Comparison of ENCODE assay signal across 11 mouse cellular contexts in genomic region chr11:101459716-101460115, GRCm38 (mm10). TPM values are rescaled to one million over a fixed set of nuclear protein-coding genes. Genes with fewer than 3 reads are reported as not detected.
A peak's percentile ranks its signal among the peaks of the same experiment; 100 is the strongest.
DNase-seq lines count a peak whose midpoint lies in the region; ATAC-seq lines count a peak whose summit lies in the region.
"Had no signal": no experiment of that assay in that cellular context is flagged by ENCODE, and none has a peak within 500 bp of the region (broad histone marks: within the 10 kb centered on the region; RNA-seq: fewer than 3 reads in every experiment).

No protein-coding gene starts in this region.

- H3K9ac ChIP-seq in heart, embryonic 11.5 days (ENCODE audit: low read depth, low read length), result no peak overlapping the region
- H3K9ac ChIP-seq in midbrain, embryonic 13.5 days (replicated peaks), result 0 out of 2 replicates have a peak overlapping the region, but pooled peaks have one; percentile 41
- no peak overlapping the region for H3K9ac ChIP-seq in midbrain, embryonic 15.5 days
- H3K9ac ChIP-seq in liver, embryonic 12.5 days, result no peak overlapping the region
- H3K9ac ChIP-seq: hindbrain, embryonic 13.5 days had no signal

- 0 out of 2 replicates have a peak, but pooled peaks cover 6% of the 10 kb centered on the region for H3K36me3 ChIP-seq in heart, embryonic 11.5 days (ENCODE audit: control insufficient read depth, insufficient read depth, low read length)
- peaks cover 58% of the 10 kb centered on the region for H3K36me3 ChIP-seq in midbrain, embryonic 13.5 days
- H3K36me3 ChIP-seq in midbrain, embryonic 15.5 days (replicated peaks), result peaks cover 42% of the 10 kb centered on the region
- H3K36me3 ChIP-seq in liver, embryonic 12.5 days, result peaks cover 62% of the 10 kb centered on the region

- H3K4me3 ChIP-seq in heart, embryonic 11.5 days (ENCODE audit: low read depth, low read length), result no peak overlapping the region
- H3K4me3 ChIP-seq in midbrain, embryonic 13.5 days (replicated peaks), result no peak overlapping the region
- no peak overlapping the region for H3K4me3 ChIP-seq in midbrain, embryonic 15.5 days
- H3K4me3 ChIP-seq in liver, embryonic 12.5 days, result no peak overlapping the region
- H3K4me3 ChIP-seq: forebrain, embryonic 13.5 days; hindbrain, embryonic 13.5 days had no signal

- no peak overlapping the region for H3K4me2 ChIP-seq in heart, embryonic 11.5 days
- no peak overlapping the region for H3K4me2 ChIP-seq in midbrain, embryonic 13.5 days (replicated peaks)
- no peak overlapping the region for H3K4me2 ChIP-seq in midbrain, embryonic 15.5 days
- no peak overlapping the region for H3K4me2 ChIP-seq in liver, embryonic 12.5 days
- H3K4me2 ChIP-seq: forebrain, embryonic 13.5 days; hindbrain, embryonic 13.5 days had no signal

- H3K9me3 ChIP-seq in heart, embryonic 11.5 days (replicated peaks; ENCODE audit: control insufficient read depth, low read length), result no peaks in the 10 kb centered on the region
- H3K9me3 ChIP-seq in midbrain, embryonic 13.5 days, result no peaks in the 10 kb centered on the region
- H3K9me3 ChIP-seq in midbrain, embryonic 15.5 days, result no peaks in the 10 kb centered on the region
- no peaks in the 10 kb centered on the region for H3K9me3 ChIP-seq in liver, embryonic 12.5 days (replicated peaks)
- H3K9me3 ChIP-seq: forebrain, embryonic 13.5 days; hindbrain, embryonic 13.5 days had no signal

- H3K27me3 ChIP-seq in heart, embryonic 11.5 days (ENCODE audit: control insufficient read depth, insufficient read depth, low read length), result no peaks in the 10 kb centered on the region
- H3K27me3 ChIP-seq in midbrain, embryonic 13.5 days, result no peaks in the 10 kb centered on the region
- H3K27me3 ChIP-seq in midbrain, embryonic 15.5 days (replicated peaks), result no peaks in the 10 kb centered on the region
- peaks cover 11% of the 10 kb centered on the region for H3K27me3 ChIP-seq in liver, embryonic 12.5 days (replicated peaks)
- H3K27me3 ChIP-seq: forebrain, embryonic 13.5 days; hindbrain, embryonic 13.5 days had no signal

- intact Hi-C loops in heart, postnatal 36 days (cut with DNase I), result no loop called here

- WGBS in heart, embryonic 11.5 days (ENCODE audit: insufficient replicate concordance), result 36% methylated on average over 4 of the region's 6 CpGs
- 43% methylated on average over 6 of the region's 6 CpGs for WGBS in midbrain, embryonic 13.5 days
- WGBS in midbrain, embryonic 15.5 days, result 48% methylated on average over 6 of the region's 6 CpGs
- 73% methylated on average over 6 of the region's 6 CpGs for WGBS in liver, embryonic 12.5 days (ENCODE audit: insufficient replicate concordance)

- no peak for DNase-seq in heart, postnatal 36 days
- DNase-seq in retina, postnatal 1 day, result no peak
- no peak for DNase-seq in spleen, adult 12 weeks (ENCODE audit: low spot score)
- DNase-seq: cerebellum, adult 11 months; gastrocnemius, postnatal 25 days had no signal

- peaks cover 29% of the 10 kb centered on the region for H3K4me1 ChIP-seq in heart, embryonic 11.5 days (ENCODE audit: control insufficient read depth, insufficient read depth, low read length)
- peaks cover 34% of the 10 kb centered on the region for H3K4me1 ChIP-seq in midbrain, embryonic 13.5 days (replicated peaks)
- H3K4me1 ChIP-seq in midbrain, embryonic 15.5 days, result peaks cover 33% of the 10 kb centered on the region
- peaks cover 44% of the 10 kb centered on the region for H3K4me1 ChIP-seq in liver, embryonic 12.5 days

- H3K27ac ChIP-seq in heart, embryonic 11.5 days (ENCODE audit: low read depth, low read length), result no peak overlapping the region
- no peak overlapping the region for H3K27ac ChIP-seq in midbrain, embryonic 13.5 days
- no peak overlapping the region for H3K27ac ChIP-seq in midbrain, embryonic 15.5 days
- no peak overlapping the region for H3K27ac ChIP-seq in liver, embryonic 12.5 days
- H3K27ac ChIP-seq: forebrain, embryonic 13.5 days; hindbrain, embryonic 13.5 days had no signal

- ATAC-seq in heart, embryonic 11.5 days (replicated peaks; ENCODE audit: insufficient number of reproducible peaks, low FRiP score, low TSS enrichment), result 0 out of 2 replicates have a peak, but pooled peaks have one; percentile 22
- no peak for ATAC-seq in midbrain, embryonic 13.5 days
- no peak for ATAC-seq in midbrain, embryonic 15.5 days (replicated peaks)
- 0 out of 2 replicates have a peak, but pooled peaks have one; percentile 17 for ATAC-seq in liver, embryonic 12.5 days
- ATAC-seq: forebrain, embryonic 13.5 days had no signal

RNA-seq across cellular contexts. Expression of gene Rnd2, which starts 5.1 kb away (rescaled TPM):
- 17.5 and 22.3 TPM in 2 replicates for polyA plus RNA-seq in heart, embryonic 11.5 days (2014; fragmentation: Nextera tagmentation; extraction: Ambion mirVana)
- 1 to 10 TPM; 5.6 to 6.2 TPM for total RNA-seq in heart, postnatal 36 days (2021)
- polyA plus RNA-seq in midbrain, embryonic 13.5 days (2015; fragmentation: Nextera tagmentation; extraction: Ambion mirVana), result 102 and 117 TPM in 2 replicates
- polyA plus RNA-seq in midbrain, embryonic 15.5 days (2015; fragmentation: Nextera tagmentation; extraction: Ambion mirVana), result 68.3 and 77.4 TPM in 2 replicates
- polyA plus RNA-seq in liver, embryonic 12.5 days (2016; fragmentation: Nextera tagmentation; extraction: Ambion mirVana), result 3.6 and 3.9 TPM in 2 replicates

RNA-seq across cellular contexts. Expression of gene Vat1, which starts 6.3 kb away (rescaled TPM):
- polyA plus RNA-seq in heart, embryonic 11.5 days (2014; fragmentation: Nextera tagmentation; extraction: Ambion mirVana), result 26.5 and 31.7 TPM in 2 replicates
- total RNA-seq in heart, postnatal 36 days (2021), result 10 to 100 TPM; 22.0 to 24.9 TPM
- polyA plus RNA-seq in midbrain, embryonic 13.5 days (2015; fragmentation: Nextera tagmentation; extraction: Ambion mirVana), result 79.5 and 91.5 TPM in 2 replicates
- 128 and 133 TPM in 2 replicates for polyA plus RNA-seq in midbrain, embryonic 15.5 days (2015; fragmentation: Nextera tagmentation; extraction: Ambion mirVana)
- 11.8 and 12.2 TPM in 2 replicates for polyA plus RNA-seq in liver, embryonic 12.5 days (2016; fragmentation: Nextera tagmentation; extraction: Ambion mirVana)

RNA-seq across cellular contexts. Expression of gene Ifi35, which starts 11.5 kb away (rescaled TPM):
- polyA plus RNA-seq in heart, embryonic 11.5 days (2014; fragmentation: Nextera tagmentation; extraction: Ambion mirVana), result 10.2 and 11.8 TPM in 2 replicates
- total RNA-seq in heart, postnatal 36 days (2021), result 10 to 100 TPM; 13.3 to 15.6 TPM
- 2.2 and 2.3 TPM in 2 replicates for polyA plus RNA-seq in midbrain, embryonic 13.5 days (2015; fragmentation: Nextera tagmentation; extraction: Ambion mirVana)
- 3.9 and 4.0 TPM in 2 replicates for polyA plus RNA-seq in midbrain, embryonic 15.5 days (2015; fragmentation: Nextera tagmentation; extraction: Ambion mirVana)
- 35.8 and 37.1 TPM in 2 replicates for polyA plus RNA-seq in liver, embryonic 12.5 days (2016; fragmentation: Nextera tagmentation; extraction: Ambion mirVana)

RNA-seq across cellular contexts. Expression of gene Rpl27, which starts 17.6 kb away (rescaled TPM):
- 286 and 315 TPM in 2 replicates for polyA plus RNA-seq in heart, embryonic 11.5 days (2014; fragmentation: Nextera tagmentation; extraction: Ambion mirVana)
- 10 to 100 TPM; 48.2 to 52.4 TPM for total RNA-seq in heart, postnatal 36 days (2021)
- 303 and 310 TPM in 2 replicates for polyA plus RNA-seq in midbrain, embryonic 13.5 days (2015; fragmentation: Nextera tagmentation; extraction: Ambion mirVana)
- polyA plus RNA-seq in midbrain, embryonic 15.5 days (2015; fragmentation: Nextera tagmentation; extraction: Ambion mirVana), result 197 and 212 TPM in 2 replicates
- polyA plus RNA-seq in liver, embryonic 12.5 days (2016; fragmentation: Nextera tagmentation; extraction: Ambion mirVana), result 378 and 390 TPM in 2 replicates

RNA-seq across cellular contexts. Expression of gene Ptges3l, which starts 34.6 kb away (rescaled TPM):
- 75.3 and 82.6 TPM in 2 replicates for polyA plus RNA-seq in heart, embryonic 11.5 days (2014; fragmentation: Nextera tagmentation; extraction: Ambion mirVana)
- total RNA-seq in heart, postnatal 36 days (2021), result 10 to 100 TPM; 50.6 to 66.9 TPM
- polyA plus RNA-seq in midbrain, embryonic 13.5 days (2015; fragmentation: Nextera tagmentation; extraction: Ambion mirVana), result 2.0 and 2.6 TPM in 2 replicates
- 1.7 and 2.0 TPM in 2 replicates for polyA plus RNA-seq in midbrain, embryonic 15.5 days (2015; fragmentation: Nextera tagmentation; extraction: Ambion mirVana)
- 1.3 and 2.1 TPM in 2 replicates for polyA plus RNA-seq in liver, embryonic 12.5 days (2016; fragmentation: Nextera tagmentation; extraction: Ambion mirVana)

Comparison
In these comparisons a context has a peak if more than half of its experiments do, and no peak if none do; other contexts are left out.
1. ATAC-seq: peak in heart, embryonic 11.5 days (single experiment) and liver, embryonic 12.5 days (single experiment); none in midbrain, embryonic 13.5 days (single experiment) and midbrain, embryonic 15.5 days (single experiment).